Mouse (Mus musculus) heart, postnatal 14 days (tissue): ENCODE measurements at regions not wholly inside any gene's neighbourhood (a gene's known extent, or its start where the extent isn't known, plus 50 kb on each side); places are given as distances from the start of the nearest gene placed in this dataset.

Experiments used
- DNase-seq, 2 experiments: peaks; one replicate each; pipeline ENCODE4 v3.0.0; 2021 to 2022
- intact Hi-C: fragments of 180-260 bp; cut with DNase I; formaldehyde crosslinking; loops from one replicate; pipeline ENCODE4 v1.15.1; 2025

DNA sequence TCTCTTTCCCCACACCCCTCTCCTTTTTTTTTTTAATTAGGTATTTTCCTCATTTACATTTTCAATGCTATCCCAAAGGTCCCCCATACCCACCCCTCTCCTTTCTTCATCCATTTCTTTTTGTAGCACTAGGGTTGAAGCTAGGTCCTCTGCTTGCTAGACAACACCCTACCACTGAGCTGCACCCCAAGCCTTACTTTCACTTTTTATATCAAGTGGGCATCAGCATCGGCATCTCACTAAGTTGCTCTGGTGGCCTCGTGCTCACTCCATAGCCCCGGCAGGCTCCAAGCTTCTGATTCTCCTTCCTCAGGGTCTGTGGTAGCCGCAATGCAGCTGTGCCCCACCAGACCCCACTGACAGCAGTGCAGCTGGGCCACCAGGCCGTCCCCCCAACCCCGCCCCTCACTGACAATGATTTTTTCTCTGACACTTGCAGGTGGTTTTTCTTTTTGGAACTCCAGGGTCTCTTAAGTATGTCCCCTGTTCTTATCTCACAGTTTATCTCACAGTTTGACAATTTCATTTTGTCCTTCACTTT is 77.5 kb downstream of the Nufip1 start:
- no peak for DNase-seq
- intact Hi-C loops = no loop called here

GRCm38 (mm10) chr14:76195324-76195723 is 84.6 kb downstream of the Nufip1 start:
- intact Hi-C loops = no loop called here
- no peak for DNase-seq

DNA sequence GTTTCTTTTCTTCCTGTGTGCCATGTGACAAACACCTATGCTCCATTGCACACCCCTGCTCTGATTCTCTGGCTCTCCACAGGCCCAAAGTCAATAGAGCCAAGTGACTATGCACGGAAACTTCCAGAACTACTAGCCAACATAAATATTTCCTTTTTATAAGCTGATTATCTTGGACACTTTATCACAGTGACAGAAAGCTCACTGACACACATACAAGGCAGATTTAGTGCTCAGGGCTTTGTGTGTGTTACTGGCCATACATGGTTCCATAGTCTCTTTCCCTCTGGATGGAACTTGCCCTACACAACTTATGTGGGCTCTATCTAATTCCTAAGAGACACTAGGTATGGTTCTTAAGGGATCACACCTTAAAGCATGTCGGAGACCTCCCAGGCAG is 86.7 kb downstream of the Nufip1 start:
- intact Hi-C loops = no loop called here
- DNase-seq = no peak

DNA sequence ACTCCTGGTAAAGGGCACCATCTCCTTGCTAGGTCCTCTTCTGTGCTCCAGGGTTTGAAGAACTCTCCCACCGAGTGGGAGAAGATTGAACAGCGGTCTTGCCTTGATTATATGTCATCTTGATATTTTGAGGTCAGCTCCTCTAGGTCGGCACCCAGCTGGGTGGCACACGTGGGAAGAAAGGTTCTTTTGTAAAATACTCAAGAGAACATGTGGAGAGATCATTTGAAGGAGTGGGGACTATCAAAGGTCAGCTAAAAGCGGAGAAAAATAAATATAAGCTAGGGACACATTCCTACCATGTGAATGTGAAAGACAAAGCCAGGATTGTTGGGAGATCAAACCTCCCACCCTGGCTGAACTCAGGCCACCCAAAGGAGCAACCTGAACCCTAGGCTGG is 87.7 kb downstream of the Nufip1 start:
- DNase-seq = no peak
- intact Hi-C loops = no loop called here

DNA sequence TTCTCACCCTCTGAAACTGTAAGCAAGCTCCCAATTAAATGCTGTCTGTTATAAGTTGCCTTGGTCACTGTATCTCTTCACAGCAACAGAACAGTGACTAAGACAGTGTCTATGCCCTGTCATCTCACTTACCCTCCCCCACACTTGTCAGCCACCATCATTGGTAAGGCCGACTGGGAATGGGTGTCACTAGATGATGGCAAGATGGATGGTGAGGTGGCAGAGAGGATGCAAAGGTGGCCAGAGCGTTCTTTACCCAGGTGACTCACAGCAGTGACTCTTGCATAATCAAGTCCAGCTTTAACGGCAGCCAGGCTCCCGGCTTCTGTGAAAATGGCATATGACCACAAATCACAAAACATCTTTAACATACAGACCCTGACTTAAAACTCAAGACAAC is 91.9 kb downstream of the Nufip1 start:
- intact Hi-C loops = no loop called here

GRCm38 (mm10) chr14:76203135-76203534 is 92.4 kb downstream of the Nufip1 start:
- intact Hi-C loops = no loop called here
- DNase-seq = no peak

More for the DNA sequence above, 91.9 kb downstream of the Nufip1 start:
- no peak for DNase-seq

- no peak for DNase-seq
- intact Hi-C loops = no loop called here
Observed at GRCm38 (mm10) chr14:76216446-76217177, 105.9 kb downstream of the Nufip1 start.

- DNase-seq = no peak
- intact Hi-C loops = no loop called here
Observed at GRCm38 (mm10) chr14:76217178-76217500, 106.4 kb downstream of the Nufip1 start.

- intact Hi-C loops = no loop called here
Observed at GRCm38 (mm10) chr14:76217571-76218256, 107.0 kb downstream of the Nufip1 start.

DNA sequence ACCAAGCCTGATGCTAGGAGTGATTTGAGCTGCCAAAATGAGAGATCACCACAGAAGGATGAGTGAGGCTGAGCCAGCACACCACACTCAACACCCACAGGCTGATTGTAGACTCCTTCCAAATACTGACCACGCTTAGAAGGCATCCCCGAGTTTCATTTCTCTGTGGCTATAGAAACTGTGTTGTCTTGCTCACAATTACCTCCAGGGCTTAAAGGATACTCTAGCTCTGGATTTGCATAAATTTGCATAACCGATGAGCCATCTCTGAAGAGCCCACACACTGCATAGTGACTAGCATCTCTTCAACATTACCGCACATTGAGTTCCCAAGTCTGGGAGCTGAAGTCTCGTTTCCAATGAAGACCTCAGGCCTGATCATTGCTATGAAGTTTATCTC is 110.3 kb downstream of the Nufip1 start:
- intact Hi-C loops = no loop called here
- no peak for DNase-seq

More at GRCm38 (mm10) chr14:76217571-76218256, 107.0 kb downstream of the Nufip1 start:
- DNase-seq = no peak

DNA sequence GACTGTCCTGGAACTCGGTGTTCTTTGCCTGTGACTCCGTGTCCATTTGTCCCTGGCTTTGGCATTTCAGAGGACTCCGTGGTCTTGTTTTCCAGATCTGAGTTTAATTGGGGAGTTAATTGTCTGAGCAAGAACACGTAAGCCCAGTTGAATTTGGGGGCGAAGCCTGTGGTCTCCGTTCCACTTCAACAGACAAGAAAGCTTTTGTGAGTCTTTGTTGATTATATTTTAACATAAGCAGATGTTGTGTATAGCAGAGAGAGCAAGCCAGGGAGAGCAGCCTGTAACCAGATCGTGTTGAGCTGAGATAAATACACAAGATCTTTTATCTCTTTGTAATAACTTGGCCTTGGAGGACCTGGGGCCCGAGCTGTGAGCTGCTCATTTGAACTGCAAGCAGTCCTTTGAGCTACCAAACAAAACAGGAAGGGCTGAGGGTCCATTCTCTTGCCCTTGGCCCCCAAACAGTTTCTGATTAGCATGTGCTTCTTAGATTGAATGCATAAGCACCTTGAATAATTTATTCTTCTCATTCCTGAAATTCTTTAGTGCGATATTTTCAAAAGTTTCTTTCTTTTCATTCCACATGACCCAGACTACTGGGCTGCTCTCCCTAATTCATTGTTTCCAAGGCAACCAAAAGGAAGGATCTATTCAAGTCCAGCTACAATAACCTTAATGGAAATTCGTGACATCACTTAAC is 111.1 kb downstream of the Nufip1 start:
- no peak for DNase-seq

DNA sequence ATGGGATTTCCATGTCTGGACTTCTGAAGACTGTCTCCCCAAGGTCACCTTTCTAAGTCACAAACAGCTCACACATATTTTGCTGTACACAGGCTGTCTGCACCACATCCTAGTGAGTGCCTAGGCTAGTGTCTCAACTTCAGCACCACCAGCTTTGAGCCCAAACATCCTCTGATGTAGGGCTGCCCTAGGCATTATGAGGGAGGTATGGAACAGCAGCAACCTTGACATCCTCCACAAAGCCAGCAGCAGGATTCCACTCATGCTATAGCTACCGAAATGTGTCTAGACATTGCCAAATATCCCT is 111.6 kb downstream of the Nufip1 start:
- DNase-seq = no peak
- intact Hi-C loops = no loop called here

More for the DNA sequence above, 111.1 kb downstream of the Nufip1 start:
- intact Hi-C loops = no loop called here

DNA sequence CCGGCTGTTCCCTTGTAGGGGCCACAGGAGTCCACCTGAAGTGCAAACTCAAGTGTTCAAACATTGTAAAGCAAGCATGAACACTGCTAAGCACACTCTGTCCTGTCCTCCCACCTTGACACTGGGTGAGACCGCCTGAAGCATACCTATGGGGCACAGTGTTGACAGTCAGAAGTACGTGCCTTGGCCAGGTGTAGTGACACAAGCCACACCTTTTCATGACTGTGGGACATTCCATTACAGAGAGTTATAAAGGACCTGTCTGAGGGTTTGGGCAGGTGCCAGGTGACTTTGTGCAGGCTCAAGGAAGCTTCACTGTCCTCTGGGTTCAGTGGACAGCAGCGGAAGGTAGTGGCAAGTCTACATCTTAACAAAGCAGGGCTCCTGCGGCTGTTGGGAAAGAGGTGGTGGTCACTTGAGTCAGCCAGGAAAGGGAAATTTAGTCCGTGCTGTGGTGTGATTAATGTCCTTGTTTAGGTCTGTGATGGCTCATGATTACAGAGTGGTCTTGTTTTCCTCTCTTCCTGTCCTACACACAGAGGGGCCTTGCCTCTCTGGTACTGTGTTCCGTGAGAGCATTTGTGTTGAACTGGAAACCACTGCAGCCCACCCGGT is 112.5 kb downstream of the Nufip1 start:
- intact Hi-C loops = no loop called here
- no peak for DNase-seq

GRCm38 (mm10) chr14:76223903-76224302 is 113.2 kb downstream of the Nufip1 start:
- DNase-seq = no peak
- intact Hi-C loops = no loop called here

- DNase-seq = no peak
- intact Hi-C loops = no loop called here
Observed at GRCm38 (mm10) chr14:76225532-76225931, 114.8 kb downstream of the Nufip1 start.

DNA sequence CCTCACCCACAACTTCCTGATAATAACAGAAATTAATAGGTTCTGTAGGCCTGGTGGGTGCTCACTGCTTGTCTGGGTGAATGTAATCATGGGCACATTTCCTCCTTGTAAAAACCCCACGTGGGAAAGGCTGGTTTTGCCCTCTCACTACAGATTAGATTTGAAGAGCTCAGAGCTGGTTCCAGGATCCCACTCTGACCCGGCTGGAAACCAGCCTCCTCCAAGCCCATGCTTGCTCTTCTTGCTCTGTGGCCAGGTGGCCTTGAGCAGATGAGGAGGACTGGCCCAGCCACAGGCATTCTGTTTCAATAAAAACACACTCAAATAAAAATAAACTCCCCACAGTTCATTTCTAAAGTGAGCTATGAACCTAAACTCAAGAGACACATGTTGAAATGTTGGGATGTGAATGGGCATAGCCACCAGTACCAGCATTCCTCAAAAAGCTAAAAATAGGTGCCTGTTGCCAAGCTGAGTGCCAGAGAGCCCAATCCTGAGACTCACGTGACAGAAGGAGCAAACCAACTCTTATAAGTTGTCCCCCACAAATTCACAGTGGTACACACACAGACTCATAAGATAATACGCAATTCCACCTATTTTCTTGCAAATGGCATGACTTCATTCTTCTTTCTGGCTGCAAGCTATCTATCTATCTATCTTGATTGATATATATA is 116.1 kb downstream of the Nufip1 start:
- intact Hi-C loops = no loop called here
- no peak for DNase-seq

- DNase-seq = no peak
- intact Hi-C loops = no loop called here
Observed at GRCm38 (mm10) chr14:76228968-76229555, 118.4 kb downstream of the Nufip1 start.

GRCm38 (mm10) chr14:76239856-76240493 is 129.3 kb downstream of the Nufip1 start:
- intact Hi-C loops = no loop called here
- DNase-seq = no peak

DNA sequence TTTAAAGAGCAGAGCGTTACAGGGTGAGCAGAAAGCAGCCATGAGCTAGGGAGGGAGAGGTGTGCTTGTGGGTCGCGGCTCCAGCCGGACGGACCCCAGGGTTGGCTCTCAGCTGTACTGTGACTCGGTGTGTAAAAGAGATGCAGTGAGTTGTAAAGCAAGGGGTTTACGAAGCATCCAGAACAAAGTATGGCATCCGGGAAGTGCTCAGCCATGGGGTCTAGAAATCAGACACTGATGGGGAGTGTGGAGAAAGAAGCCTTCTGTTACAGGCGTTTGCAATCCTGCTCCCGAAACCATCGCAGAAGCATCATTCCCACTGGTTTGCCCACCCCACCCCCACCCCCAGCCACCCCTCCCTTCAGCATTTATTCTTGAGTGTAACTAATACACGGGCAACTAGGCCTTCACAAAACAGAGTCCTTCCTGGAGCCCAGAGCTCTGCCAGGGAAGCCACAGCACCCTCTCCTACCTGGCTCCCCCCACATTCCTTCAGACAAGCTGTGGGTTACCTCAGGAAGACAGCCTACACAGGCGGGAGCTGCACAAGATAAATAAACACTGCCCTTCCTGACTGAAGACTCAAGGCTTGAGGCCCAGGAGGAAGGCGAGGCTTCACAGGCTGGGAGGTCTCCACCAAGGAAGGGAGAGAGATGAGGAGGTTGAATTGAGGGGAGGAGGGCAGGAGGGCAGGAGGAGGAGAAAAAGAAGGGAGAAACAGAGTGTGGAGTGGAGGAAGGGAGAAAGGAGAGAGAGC is 133.1 kb downstream of the Nufip1 start:
- intact Hi-C loops = no loop called here
- DNase-seq = no peak
